Mouse (Mus musculus) adrenal gland, postnatal 4 days (tissue): ENCODE data around the gene Kctd18. TPM values are rescaled to one million over a fixed set of nuclear protein-coding genes. Genes with fewer than 3 reads are reported as not detected.

ENCODE experiments used
- DNase-seq, 2 experiments: peaks; one replicate each; pipeline ENCODE4 v3.0.0; 2021 to 2022; ENCODE audit warnings: low spot score in 2 of 2, mixed read lengths in 2 of 2
- total RNA-seq, 2 experiments: library from RNA; stranded (reverse); gene quantifications; 2 replicates each; pipeline ENCODE4 v1.2.3; 2021

Kctd18 gene
- total RNA-seq, 2 experiments from 2014 or later = 29.4 to 29.8 TPM

GRCm38 (mm10) chr1:57995432-57996132 is 23.2 kb downstream of the Kctd18 start, which contains the start of gene Sgo2a:
Sgo2a (plus strand) TSS chr1:57995971.
- peak; percentile 66 to 80 for DNase-seq

GRCm38 (mm10) chr1:57991277-57991676 is 27.5 kb downstream of the Kctd18 start:
- no peak for DNase-seq

- DNase-seq = no peak
These were observed 29.6 kb downstream of the Kctd18 start for GRCm38 (mm10) chr1:57989052-57989600.

- DNase-seq = no peak
These were observed 41.9 kb downstream of the Kctd18 start for GRCm38 (mm10) chr1:57976860-57977259.

- DNase-seq = no peak
These were observed 47.2 kb downstream of the Kctd18 start for GRCm38 (mm10) chr1:57971588-57971987.

- peak; percentile 92 to 97 for DNase-seq
These were observed 49.2 kb downstream of the Kctd18 start for GRCm38 (mm10) chr1:57969327-57970271.

- DNase-seq = no peak
These were observed 63.0 kb downstream of the Kctd18 start for GRCm38 (mm10) chr1:57955774-57956173.

GRCm38 (mm10) chr1:57954376-57954765 is 64.4 kb downstream of the Kctd18 start:
- DNase-seq = no peak

GRCm38 (mm10) chr1:57953586-57954375 is 65.0 kb downstream of the Kctd18 start:
- DNase-seq = no peak

GRCm38 (mm10) chr1:57952509-57952908 is 66.2 kb downstream of the Kctd18 start:
- DNase-seq = no peak

GRCm38 (mm10) chr1:57949716-57950115 is 69.0 kb downstream of the Kctd18 start:
- DNase-seq = no peak

- no peak for DNase-seq
These were observed 69.6 kb downstream of the Kctd18 start for GRCm38 (mm10) chr1:57949195-57949594.

- no peak for DNase-seq
These were observed 71.0 kb downstream of the Kctd18 start for GRCm38 (mm10) chr1:57947552-57948347.

GRCm38 (mm10) chr1:57942215-57942614 is 76.5 kb downstream of the Kctd18 start:
- DNase-seq = no peak

GRCm38 (mm10) chr1:57941734-57942133 is 77.0 kb downstream of the Kctd18 start:
- DNase-seq = no peak

- no peak for DNase-seq
These were observed 77.7 kb downstream of the Kctd18 start for GRCm38 (mm10) chr1:57941095-57941494.

- DNase-seq = no peak
These were observed 78.1 kb downstream of the Kctd18 start for GRCm38 (mm10) chr1:57940691-57941090.

GRCm38 (mm10) chr1:57934287-57934686 is 84.5 kb downstream of the Kctd18 start:
- no peak for DNase-seq

GRCm38 (mm10) chr1:57918567-57918966 is 100.2 kb downstream of the Kctd18 start:
- no peak for DNase-seq

- DNase-seq = no peak
These were observed 101.4 kb downstream of the Kctd18 start for GRCm38 (mm10) chr1:57917342-57917741.
